Comparison of ENCODE assay signal across 10 mouse cellular contexts in the genomic region with DNA sequence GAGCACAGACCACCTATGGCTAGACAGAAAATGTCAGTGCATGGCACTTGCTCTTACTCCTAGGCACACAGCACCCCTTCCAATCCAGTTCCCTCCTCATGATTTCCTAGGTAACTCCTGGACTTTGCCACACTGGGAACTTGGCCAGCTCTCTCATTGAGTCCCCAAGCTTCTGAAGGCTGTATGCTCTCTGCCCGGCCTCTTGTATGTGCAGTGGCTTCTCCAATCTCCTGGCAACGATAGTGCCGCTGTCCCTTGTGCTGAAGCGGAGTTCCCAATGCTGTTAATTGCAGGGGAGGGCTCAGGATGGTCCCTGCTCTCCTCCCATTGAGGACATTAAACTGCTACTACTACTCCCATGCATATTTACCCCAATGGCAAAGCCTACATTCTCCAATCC. TPM values are rescaled to one million over a fixed set of nuclear protein-coding genes. Genes with fewer than 3 reads are reported as not detected.
DNase-seq lines count a peak whose midpoint lies in the region; ATAC-seq and TF ChIP-seq lines count a peak whose summit lies in the region.
"Had no signal": no experiment of that assay in that cellular context is flagged by ENCODE, and none has a peak within 500 bp of the region (broad histone marks: within the 10 kb centered on the region; RNA-seq: fewer than 3 reads in every experiment).

No protein-coding gene starts in this region.

- H3K27ac ChIP-seq in liver, adult 2 months (replicated peaks; ENCODE audit: insufficient read depth, low read depth, low read length), result no peak overlapping the region
- H3K27ac ChIP-seq in liver, embryonic 11.5 days (ENCODE audit: low read depth, low read length), result no peak overlapping the region
- no peak overlapping the region for H3K27ac ChIP-seq in hindbrain, embryonic 14.5 days
- H3K27ac ChIP-seq: lung, embryonic 15.5 days had no signal

- H3K4me3 ChIP-seq in liver, adult 2 months (ENCODE audit: insufficient read depth, low read depth, low read length), result no peak overlapping the region
- H3K4me3 ChIP-seq in liver, embryonic 11.5 days (ENCODE audit: low read depth, low read length), result no peak overlapping the region
- no peak overlapping the region for H3K4me3 ChIP-seq in hindbrain, embryonic 14.5 days (replicated peaks; ENCODE audit: low read length)
- H3K4me3 ChIP-seq: lung, embryonic 15.5 days had no signal

- no peaks in the 10 kb centered on the region for H3K27me3 ChIP-seq in liver, adult 2 months (ENCODE audit: control insufficient read depth, insufficient read depth, low read length)
- H3K27me3 ChIP-seq in liver, embryonic 11.5 days (replicated peaks; ENCODE audit: control insufficient read depth, insufficient read depth, low read length), result no peaks in the 10 kb centered on the region
- no peaks in the 10 kb centered on the region for H3K27me3 ChIP-seq in hindbrain, embryonic 14.5 days (ENCODE audit: control insufficient read depth, insufficient read depth, low read length)
- H3K27me3 ChIP-seq: lung, embryonic 15.5 days had no signal

- TF ChIP-seq CTCF in liver, adult 2 months (IDR thresholded peaks at IDR 0.05; ENCODE audit: low read depth, low read length), result no peak

- no peaks in the 10 kb centered on the region for H3K9me3 ChIP-seq in liver, embryonic 11.5 days (ENCODE audit: control insufficient read depth, low read length)
- H3K9me3 ChIP-seq in hindbrain, embryonic 14.5 days (ENCODE audit: control insufficient read depth, low read length), result no peaks in the 10 kb centered on the region
- H3K9me3 ChIP-seq: lung, embryonic 15.5 days had no signal

- no peaks in the 10 kb centered on the region for H3K79me2 ChIP-seq in liver, adult 2 months (ENCODE audit: control insufficient read depth, insufficient read depth, low read length)

- peaks cover 7% of the 10 kb centered on the region for H3K4me1 ChIP-seq in liver, adult 2 months (ENCODE audit: control insufficient read depth, insufficient read depth, low read length)
- H3K4me1 ChIP-seq in liver, embryonic 11.5 days (replicated peaks; ENCODE audit: control insufficient read depth, insufficient read depth, low read length), result peaks cover 5% of the 10 kb centered on the region
- peaks cover 16% of the 10 kb centered on the region for H3K4me1 ChIP-seq in hindbrain, embryonic 14.5 days (replicated peaks; ENCODE audit: control insufficient read depth, insufficient read depth, low read length)

- no peaks in the 10 kb centered on the region for H3K36me3 ChIP-seq in liver, adult 2 months (ENCODE audit: control insufficient read depth, insufficient read depth, low read length)
- peaks cover 36% of the 10 kb centered on the region for H3K36me3 ChIP-seq in liver, embryonic 11.5 days (ENCODE audit: control insufficient read depth, insufficient read depth, low read length)
- peaks cover 42% of the 10 kb centered on the region for H3K36me3 ChIP-seq in hindbrain, embryonic 14.5 days (replicated peaks; ENCODE audit: control insufficient read depth, insufficient read depth)

- no peak for ATAC-seq in liver, embryonic 11.5 days (replicated peaks; ENCODE audit: low FRiP score)
- ATAC-seq in hindbrain, embryonic 14.5 days (ENCODE audit: low FRiP score), result no peak

- H3K4me2 ChIP-seq in liver, embryonic 11.5 days, result no peak overlapping the region
- no peak overlapping the region for H3K4me2 ChIP-seq in hindbrain, embryonic 14.5 days (replicated peaks)
- H3K4me2 ChIP-seq: lung, embryonic 15.5 days had no signal

- DNase-seq in adrenal gland, adult (ENCODE audit: inconsistent age in 2 of 2, low spot score in 1 of 2), result peak; percentile 40 to 71
- DNase-seq in adrenal gland, adult 18-20 months (ENCODE audit: low spot score in 2 of 2), result no peak
- peak; percentile 80 for DNase-seq in liver, adult 2 months (ENCODE audit: extremely low read depth, low read depth, low spot score)
- DNase-seq in liver, embryonic 11.5 days (ENCODE audit: low spot score), result no peak
- peak; percentile 64 for DNase-seq in hindbrain, embryonic 14.5 days (ENCODE audit: low spot score)
- DNase-seq in lung, postnatal 4 days, result peak; percentile 45 to 51
- no peak for DNase-seq in cerebellum, postnatal 36 days
- DNase-seq in layer of hippocampus, adult 9-10 months (ENCODE audit: low spot score), result no peak
- DNase-seq: gastrocnemius, postnatal 36 days had no signal

- H3K9ac ChIP-seq in liver, adult 2 months (ENCODE audit: low read depth, low read length), result no peak overlapping the region
- no peak overlapping the region for H3K9ac ChIP-seq in liver, embryonic 11.5 days (ENCODE audit: low read depth, low read length)
- H3K9ac ChIP-seq in hindbrain, embryonic 14.5 days, result no peak overlapping the region
- H3K9ac ChIP-seq: lung, embryonic 15.5 days had no signal

- 4% methylated on average over 4 of the region's 4 CpGs for WGBS in liver, adult 2 months
- 27% methylated on average over 4 of the region's 4 CpGs for WGBS in liver, embryonic 11.5 days
- WGBS in hindbrain, embryonic 14.5 days, result 14% methylated on average over 4 of the region's 4 CpGs

- no peak for TF ChIP-seq POLR2A in liver, adult 2 months (IDR thresholded peaks at IDR 0.05; ENCODE audit: extremely low read depth, insufficient read depth, low read length)

RNA-seq across cellular contexts. Expression of gene Qtrt1, which starts 3.7 kb away (rescaled TPM):
- 10 to 100 TPM; 15.6 to 18.5 TPM for total RNA-seq in adrenal gland, adult 18-20 months (2021)
- 5.6 TPM in 2 replicates for total RNA-seq in liver, adult 2 months (2014; rRNA removed)
- 8.3 and 15.7 TPM in 2 replicates for polyA plus RNA-seq in liver, adult 2 months (2012; rRNA removed)
- 59.2 and 60.2 TPM in 2 replicates for polyA plus RNA-seq in liver, embryonic 11.5 days (2014; fragmentation: Nextera tagmentation; extraction: Ambion mirVana)
- polyA plus RNA-seq in hindbrain, embryonic 14.5 days (2014; fragmentation: Nextera tagmentation; extraction: Ambion mirVana), result 39.3 and 39.7 TPM in 2 replicates

RNA-seq across cellular contexts. Expression of gene Dnm2, which starts 16.8 kb away (rescaled TPM):
- total RNA-seq in adrenal gland, adult 18-20 months (2021), result 100 to 1,000 TPM in 1 of 2 experiments, 10 to 100 TPM in 1; 88.5 to 112 TPM
- 28.9 and 32.3 TPM in 2 replicates for total RNA-seq in liver, adult 2 months (2014; rRNA removed)
- 57.3 and 74.4 TPM in 2 replicates for polyA plus RNA-seq in liver, adult 2 months (2012; rRNA removed)
- polyA plus RNA-seq in liver, embryonic 11.5 days (2014; fragmentation: Nextera tagmentation; extraction: Ambion mirVana), result 72.7 and 79.5 TPM in 2 replicates
- 58.3 and 60.7 TPM in 2 replicates for polyA plus RNA-seq in hindbrain, embryonic 14.5 days (2014; fragmentation: Nextera tagmentation; extraction: Ambion mirVana)

RNA-seq across cellular contexts. Expression of gene Ilf3, which starts 40.3 kb away (rescaled TPM):
- total RNA-seq in adrenal gland, adult 18-20 months (2021), result 10 to 100 TPM; 56.5 to 59.6 TPM
- total RNA-seq in liver, adult 2 months (2014; rRNA removed), result 9.5 and 13.0 TPM in 2 replicates
- polyA plus RNA-seq in liver, adult 2 months (2012; rRNA removed), result 9.1 and 13.5 TPM in 2 replicates
- polyA plus RNA-seq in liver, embryonic 11.5 days (2014; fragmentation: Nextera tagmentation; extraction: Ambion mirVana), result 141 and 149 TPM in 2 replicates
- 188 and 201 TPM in 2 replicates for polyA plus RNA-seq in hindbrain, embryonic 14.5 days (2014; fragmentation: Nextera tagmentation; extraction: Ambion mirVana)

Comparison
In these comparisons a context has a peak if more than half of its experiments do, and no peak if none do; other contexts are left out.
1. DNase-seq: peak in adrenal gland, adult (2 of 2), liver, adult 2 months (single experiment), hindbrain, embryonic 14.5 days (single experiment) and lung, postnatal 4 days (2 of 2); none in adrenal gland, adult 18-20 months (0 of 2), liver, embryonic 11.5 days (single experiment), cerebellum, postnatal 36 days (0 of 2) and layer of hippocampus, adult 9-10 months (single experiment).